15 mouse cellular contexts compared by ENCODE assay signal in genomic region chr5:10674199-10674598, GRCm38 (mm10).
DNase-seq lines count a peak whose midpoint lies in the region; ATAC-seq and TF ChIP-seq lines count a peak whose summit lies in the region.
"Had no signal": no experiment of that assay in that cellular context is flagged by ENCODE, and none has a peak within 500 bp of the region (broad histone marks: within the 10 kb centered on the region; RNA-seq: fewer than 3 reads in every experiment).

No protein-coding gene starts in this region.

- H3K4me3 ChIP-seq in hindbrain, postnatal 0 days (ENCODE audit: low read length): no peak overlapping the region
- no peak overlapping the region for H3K4me3 ChIP-seq in hindbrain, embryonic 11.5 days (ENCODE audit: low read depth, low read length)
- H3K4me3 ChIP-seq in midbrain, embryonic 16.5 days (ENCODE audit: low read depth, low read length): no peak overlapping the region
- H3K4me3 ChIP-seq in midbrain, embryonic 13.5 days (replicated peaks): no peak overlapping the region
- H3K4me3 ChIP-seq: heart, embryonic 13.5 days; hindbrain, embryonic 12.5 days; kidney, embryonic 15.5 days; liver, embryonic 12.5 days; midbrain, embryonic 12.5 days; neural tube, embryonic 13.5 days had no signal

- TF ChIP-seq CTCF in hindbrain, postnatal 0 days (IDR thresholded peaks at IDR 0.05; ENCODE audit: low read depth): peak; percentile 66
- TF ChIP-seq CTCF in brain, embryonic 14.5 days (IDR thresholded peaks at IDR 0.05; ENCODE audit: borderline replicate concordance, extremely low read depth, insufficient read depth, insufficient read length): peak; percentile 16; the same call in 1 of the 2 replicates

- ATAC-seq in hindbrain, postnatal 0 days: no peak
- ATAC-seq in hindbrain, embryonic 11.5 days (ENCODE audit: low FRiP score): no peak
- ATAC-seq in midbrain, embryonic 16.5 days: peak; percentile 72; the same call in 1 of the 2 replicates
- ATAC-seq in midbrain, embryonic 13.5 days: no peak
- ATAC-seq: liver, embryonic 12.5 days had no signal

- no peak for TF ChIP-seq POLR2A in brain, embryonic 14.5 days (IDR thresholded peaks at IDR 0.05; ENCODE audit: borderline replicate concordance, extremely low read depth, insufficient read depth, insufficient read length, poor library complexity, severe bottlenecking)

- no peaks in the 10 kb centered on the region for H3K36me3 ChIP-seq in hindbrain, postnatal 0 days (ENCODE audit: insufficient read depth, low read length)
- no peaks in the 10 kb centered on the region for H3K36me3 ChIP-seq in hindbrain, embryonic 11.5 days (ENCODE audit: control insufficient read depth, insufficient read depth, low read length)
- no peaks in the 10 kb centered on the region for H3K36me3 ChIP-seq in midbrain, embryonic 16.5 days (ENCODE audit: control insufficient read depth, insufficient read depth, low read length)
- no peaks in the 10 kb centered on the region for H3K36me3 ChIP-seq in midbrain, embryonic 13.5 days
- no peaks in the 10 kb centered on the region for H3K36me3 ChIP-seq in splenic B cell, adult 2 months (ENCODE audit: control insufficient read depth, insufficient read depth, low read length, poor library complexity, severe bottlenecking)
- H3K36me3 ChIP-seq: heart, embryonic 13.5 days; hindbrain, embryonic 12.5 days; kidney, embryonic 15.5 days; liver, embryonic 12.5 days; midbrain, embryonic 12.5 days; neural tube, embryonic 13.5 days had no signal

- DNase-seq in hindbrain, postnatal 0 days (ENCODE audit: low spot score): peak; percentile 67
- DNase-seq in hindbrain, embryonic 11.5 days (ENCODE audit: low spot score): no peak
- peak; percentile 63 for DNase-seq in brain, embryonic 14.5 days (ENCODE audit: low read depth)
- DNase-seq in splenic B cell, adult 2 months (ENCODE audit: low read depth, low spot score): peak; percentile 10
- no peak for DNase-seq in kidney, adult 11 months
- DNase-seq: adrenal gland, postnatal 10 days; lung, postnatal 14 days had no signal

- no peak overlapping the region for H3K4me2 ChIP-seq in hindbrain, postnatal 0 days (ENCODE audit: low read depth, low read length)
- H3K4me2 ChIP-seq in hindbrain, embryonic 11.5 days (replicated peaks; ENCODE audit: low read depth, low read length): no peak overlapping the region
- H3K4me2 ChIP-seq in midbrain, embryonic 16.5 days (ENCODE audit: low read length): no peak overlapping the region
- H3K4me2 ChIP-seq in midbrain, embryonic 13.5 days (replicated peaks): no peak overlapping the region
- H3K4me2 ChIP-seq: heart, embryonic 13.5 days; hindbrain, embryonic 12.5 days; kidney, embryonic 15.5 days; liver, embryonic 12.5 days; midbrain, embryonic 12.5 days; neural tube, embryonic 13.5 days had no signal

- no peak overlapping the region for H3K27ac ChIP-seq in hindbrain, postnatal 0 days
- H3K27ac ChIP-seq in hindbrain, embryonic 11.5 days (ENCODE audit: low read depth, low read length): no peak overlapping the region
- H3K27ac ChIP-seq in midbrain, embryonic 16.5 days (ENCODE audit: low read length): no peak overlapping the region
- H3K27ac ChIP-seq in midbrain, embryonic 13.5 days: no peak overlapping the region
- H3K27ac ChIP-seq: hindbrain, embryonic 12.5 days; kidney, embryonic 15.5 days; liver, embryonic 12.5 days; midbrain, embryonic 12.5 days; neural tube, embryonic 13.5 days had no signal

- no peaks in the 10 kb centered on the region for H3K27me3 ChIP-seq in hindbrain, postnatal 0 days (ENCODE audit: insufficient read depth, low read length)
- H3K27me3 ChIP-seq in hindbrain, embryonic 11.5 days (ENCODE audit: control insufficient read depth, insufficient read depth, low read length): no peaks in the 10 kb centered on the region
- no peaks in the 10 kb centered on the region for H3K27me3 ChIP-seq in midbrain, embryonic 16.5 days (ENCODE audit: control insufficient read depth, insufficient read depth, low read depth, low read length)
- no peaks in the 10 kb centered on the region for H3K27me3 ChIP-seq in midbrain, embryonic 13.5 days
- no peaks in the 10 kb centered on the region for H3K27me3 ChIP-seq in splenic B cell, adult 2 months (ENCODE audit: control insufficient read depth, insufficient read depth, low read length, poor library complexity, severe bottlenecking)
- H3K27me3 ChIP-seq: heart, embryonic 13.5 days; hindbrain, embryonic 12.5 days; kidney, embryonic 15.5 days; liver, embryonic 12.5 days; midbrain, embryonic 12.5 days; neural tube, embryonic 13.5 days had no signal

- H3K4me1 ChIP-seq in hindbrain, postnatal 0 days (ENCODE audit: insufficient read depth, low read length): no peaks in the 10 kb centered on the region
- H3K4me1 ChIP-seq in hindbrain, embryonic 11.5 days (replicated peaks; ENCODE audit: control insufficient read depth, insufficient read depth, low read length): no peaks in the 10 kb centered on the region
- H3K4me1 ChIP-seq in midbrain, embryonic 16.5 days (ENCODE audit: control insufficient read depth, insufficient read depth, low read length): no peaks in the 10 kb centered on the region
- H3K4me1 ChIP-seq in midbrain, embryonic 13.5 days (replicated peaks): no peaks in the 10 kb centered on the region
- H3K4me1 ChIP-seq: heart, embryonic 13.5 days; hindbrain, embryonic 12.5 days; kidney, embryonic 15.5 days; liver, embryonic 12.5 days; midbrain, embryonic 12.5 days; neural tube, embryonic 13.5 days had no signal

- no peaks in the 10 kb centered on the region for H3K9me3 ChIP-seq in hindbrain, postnatal 0 days (ENCODE audit: low read length)
- H3K9me3 ChIP-seq in hindbrain, embryonic 11.5 days (ENCODE audit: control insufficient read depth, low read length): no peaks in the 10 kb centered on the region
- H3K9me3 ChIP-seq in midbrain, embryonic 16.5 days (replicated peaks; ENCODE audit: control insufficient read depth, low read length, poor library complexity, severe bottlenecking): no peaks in the 10 kb centered on the region
- H3K9me3 ChIP-seq in midbrain, embryonic 13.5 days: no peaks in the 10 kb centered on the region
- H3K9me3 ChIP-seq: heart, embryonic 13.5 days; hindbrain, embryonic 12.5 days; kidney, embryonic 15.5 days; liver, embryonic 12.5 days; midbrain, embryonic 12.5 days; neural tube, embryonic 13.5 days had no signal

- H3K9ac ChIP-seq in hindbrain, postnatal 0 days (replicated peaks; ENCODE audit: low read length): no peak overlapping the region
- H3K9ac ChIP-seq in hindbrain, embryonic 11.5 days (ENCODE audit: low read depth, low read length): no peak overlapping the region
- no peak overlapping the region for H3K9ac ChIP-seq in midbrain, embryonic 16.5 days (ENCODE audit: low read depth, low read length)
- H3K9ac ChIP-seq in midbrain, embryonic 13.5 days (replicated peaks): no peak overlapping the region
- H3K9ac ChIP-seq: heart, embryonic 13.5 days; hindbrain, embryonic 12.5 days; kidney, embryonic 15.5 days; liver, embryonic 12.5 days; midbrain, embryonic 12.5 days; neural tube, embryonic 13.5 days had no signal

- 32% methylated on average over 1 of the region's 1 CpGs for WGBS in hindbrain, postnatal 0 days
- WGBS in hindbrain, embryonic 11.5 days: 64% methylated on average over 1 of the region's 1 CpGs
- WGBS in midbrain, embryonic 16.5 days: 43% methylated on average over 1 of the region's 1 CpGs
- WGBS in midbrain, embryonic 13.5 days: 37% methylated on average over 1 of the region's 1 CpGs

Comparison
In these comparisons a context has a peak if more than half of its experiments do, and no peak if none do; other contexts are left out.
1. DNase-seq: peak in hindbrain, postnatal 0 days (single experiment), brain, embryonic 14.5 days (single experiment) and splenic B cell, adult 2 months (single experiment); none in hindbrain, embryonic 11.5 days (single experiment) and kidney, adult 11 months (single experiment).